Mouse (Mus musculus) pancreas, adult 10 weeks (tissue): ENCODE data around the gene Atp1b2. TPM values are rescaled to one million over a fixed set of nuclear protein-coding genes. Genes with fewer than 3 reads are reported as not detected.

Experiments used
- polyA plus RNA-seq: library from polyadenylated mRNA; stranded (reverse); fragments of 350-450 nt; fragmentation: Illumina TruSeq; extraction: RNeasy Lipid Tissue Mini Kit (QIAGEN cat#74804); gene quantifications from one replicate; pipeline ENCODE4 v1.2.3, GENCODE M21; 2015; ENCODE audit warnings: low read depth, low replicate concordance; ENCODE audit not compliant: insufficient read depth

Atp1b2 gene
- polyA plus RNA-seq = 8.9 TPM

DNA sequence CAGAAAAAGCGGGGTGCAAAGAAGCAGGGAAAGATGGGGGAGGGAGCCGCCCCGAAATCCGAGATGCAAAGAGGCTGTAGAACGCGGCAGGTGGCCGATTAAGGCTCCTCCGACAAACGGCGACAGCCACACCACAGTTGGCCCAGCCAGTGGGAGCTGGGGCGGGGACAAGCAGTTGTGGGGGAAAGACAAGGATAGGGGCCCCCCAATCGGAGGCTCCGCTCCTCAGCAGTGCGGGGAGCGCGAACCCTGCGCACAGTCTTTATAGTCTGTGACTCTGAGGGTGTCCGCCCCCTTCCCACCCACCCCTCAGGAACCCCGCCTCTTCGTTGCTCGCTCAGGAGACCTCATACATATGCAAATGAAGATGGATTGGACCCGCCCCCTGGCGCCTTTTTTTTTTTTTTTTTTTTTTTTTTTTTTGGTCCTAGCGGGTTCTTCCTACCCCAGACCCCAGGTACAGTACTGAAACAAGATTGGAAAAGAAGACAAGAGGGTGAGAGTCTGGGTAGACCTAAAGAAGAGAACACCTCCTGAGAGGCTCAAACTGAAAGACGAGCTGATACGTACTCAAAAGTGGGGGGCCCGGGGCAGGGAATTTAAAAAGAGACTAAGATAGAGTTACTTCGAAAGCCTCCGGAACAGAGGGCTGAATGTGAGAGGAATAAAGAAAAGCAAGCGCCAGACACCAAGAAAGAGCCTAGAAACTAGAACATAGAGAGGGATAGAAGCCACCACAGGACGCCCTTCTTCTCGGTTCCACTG lies at the start of gene Atp1b2:
TSS of gene Atp1b2 (minus strand) at position 217 of the 765 bp plus-strand sequence.

DNA sequence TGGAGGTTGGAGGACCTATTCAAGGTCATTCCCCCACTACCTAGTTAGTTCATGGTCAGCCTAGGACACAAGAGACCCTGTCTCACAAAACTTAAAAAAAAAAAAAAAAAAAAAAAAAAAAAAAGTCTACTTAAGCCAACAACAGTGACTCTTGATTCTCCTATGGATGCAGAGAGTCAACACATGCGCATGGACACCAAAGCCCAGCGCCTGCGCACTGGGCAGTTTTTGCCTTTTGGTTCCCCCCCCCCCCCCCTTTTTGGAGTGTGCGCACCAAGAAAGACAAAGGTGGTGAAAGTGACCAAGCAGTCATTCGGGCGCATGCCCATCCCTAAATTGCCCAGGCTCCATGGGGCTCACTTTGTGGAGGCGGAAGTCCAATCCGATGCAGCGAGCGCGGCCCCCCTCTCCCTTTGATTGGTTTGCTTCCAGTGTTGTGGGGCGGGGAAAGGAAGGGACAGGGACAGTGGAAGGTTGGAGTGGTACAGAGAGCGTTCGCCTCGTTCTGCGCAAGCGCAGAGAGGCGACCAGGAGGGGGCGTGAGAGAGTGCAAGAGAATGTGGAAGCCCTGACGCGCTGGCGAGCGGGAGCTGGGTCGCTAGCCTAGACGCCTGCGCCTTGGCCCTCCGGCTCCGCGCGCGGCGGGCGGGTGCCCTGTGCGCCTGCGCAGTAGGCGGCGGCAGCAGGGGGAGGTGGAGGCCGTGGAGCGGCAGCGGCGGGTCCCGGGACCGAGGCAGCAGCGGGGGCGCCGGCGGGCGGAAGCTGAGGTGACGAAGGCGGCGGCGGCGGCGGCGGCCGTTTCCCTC lies 26.7 kb upstream of the Atp1b2 start, which contains the start of gene Fxr2:
TSS of gene Fxr2 (plus strand) at position 707 of the 806 bp plus-strand sequence.

DNA sequence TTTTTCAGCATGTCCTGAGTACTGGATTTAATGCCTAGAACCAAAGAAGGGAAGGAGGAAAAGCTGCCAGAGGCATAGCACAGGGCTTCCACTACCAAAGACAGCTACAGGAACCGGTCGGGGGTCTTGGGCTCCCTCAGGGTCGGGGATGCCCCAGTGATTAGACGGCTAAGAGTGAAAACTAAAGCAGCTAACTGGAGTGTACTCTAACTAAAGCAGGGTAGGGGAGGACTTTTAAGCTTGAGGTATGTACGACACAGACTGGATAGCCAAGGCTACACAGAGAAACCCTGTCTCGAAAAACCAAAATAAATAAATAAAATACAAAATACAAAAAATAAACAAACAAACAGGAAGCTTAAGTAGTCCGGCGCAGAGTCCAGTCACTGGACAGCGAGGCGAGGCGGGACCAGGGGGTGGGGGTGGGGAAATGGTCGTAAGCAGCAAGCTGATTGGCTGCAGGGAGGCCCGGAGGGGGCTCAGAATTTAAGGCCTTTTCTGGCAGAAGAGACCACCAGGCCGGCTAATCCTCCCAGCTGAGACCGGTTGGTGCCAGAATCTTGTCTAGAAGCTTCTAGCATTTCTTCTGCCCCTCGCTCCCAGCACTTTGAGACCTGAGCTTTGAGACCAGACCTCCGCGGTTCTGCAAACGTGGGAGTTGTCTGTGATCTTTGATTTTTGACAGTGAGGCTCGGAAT lies 16.0 kb upstream of the Atp1b2 start, which contains the start of gene Sat2:
TSS of gene Sat2 (plus strand) at position 454 of the 698 bp plus-strand sequence.

DNA sequence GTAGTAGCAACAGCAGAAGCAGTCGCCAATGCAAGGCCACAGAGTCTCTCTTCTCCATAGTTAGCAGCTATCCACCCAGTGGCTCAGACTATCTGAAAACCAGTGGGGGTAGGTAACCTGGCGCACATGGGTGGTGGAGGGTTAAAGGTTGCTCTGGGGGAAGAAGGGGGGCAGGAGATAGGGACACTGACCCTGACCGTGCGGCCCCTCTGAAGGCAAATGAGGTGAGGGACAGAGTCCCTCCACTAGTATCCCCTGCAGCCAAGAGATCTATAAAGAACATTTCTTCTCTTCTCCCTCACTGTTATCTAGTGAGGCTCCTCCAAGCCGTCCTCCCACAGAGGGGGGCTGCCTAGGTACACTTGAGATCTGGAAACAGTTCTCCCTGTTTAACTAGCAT lies 12.1 kb upstream of the Atp1b2 start, which contains the start of gene Shbg:
TSS of gene Shbg (minus strand) at position 101 of the 400 bp plus-strand sequence.

DNA sequence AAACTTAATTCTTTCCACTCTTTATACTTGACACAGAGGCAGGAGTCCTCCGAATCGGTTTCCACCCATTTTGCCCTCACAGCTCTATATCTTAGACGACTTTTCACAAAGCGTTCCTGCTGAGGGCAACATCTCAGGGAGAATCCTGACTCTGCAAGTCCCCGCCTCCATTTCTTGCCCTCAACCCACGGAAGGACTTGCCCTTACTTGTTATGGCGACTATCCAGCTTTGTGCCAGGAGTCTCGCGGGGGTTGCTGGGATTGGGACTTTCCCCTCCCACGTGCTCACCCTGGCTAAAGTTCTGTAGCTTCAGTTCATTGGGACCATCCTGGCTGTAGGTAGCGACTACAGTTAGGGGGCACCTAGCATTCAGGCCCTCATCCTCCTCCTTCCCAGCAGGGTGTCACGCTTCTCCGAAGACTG lies 25.6 kb downstream of the Atp1b2 start, which contains the start of the genes Wrap53 and Trp53:
TSS of gene Wrap53 (minus strand) at position 165 of the 424 bp plus-strand sequence.
TSS of gene Trp53 (plus strand) at position 269 of the 424 bp plus-strand sequence.

DNA sequence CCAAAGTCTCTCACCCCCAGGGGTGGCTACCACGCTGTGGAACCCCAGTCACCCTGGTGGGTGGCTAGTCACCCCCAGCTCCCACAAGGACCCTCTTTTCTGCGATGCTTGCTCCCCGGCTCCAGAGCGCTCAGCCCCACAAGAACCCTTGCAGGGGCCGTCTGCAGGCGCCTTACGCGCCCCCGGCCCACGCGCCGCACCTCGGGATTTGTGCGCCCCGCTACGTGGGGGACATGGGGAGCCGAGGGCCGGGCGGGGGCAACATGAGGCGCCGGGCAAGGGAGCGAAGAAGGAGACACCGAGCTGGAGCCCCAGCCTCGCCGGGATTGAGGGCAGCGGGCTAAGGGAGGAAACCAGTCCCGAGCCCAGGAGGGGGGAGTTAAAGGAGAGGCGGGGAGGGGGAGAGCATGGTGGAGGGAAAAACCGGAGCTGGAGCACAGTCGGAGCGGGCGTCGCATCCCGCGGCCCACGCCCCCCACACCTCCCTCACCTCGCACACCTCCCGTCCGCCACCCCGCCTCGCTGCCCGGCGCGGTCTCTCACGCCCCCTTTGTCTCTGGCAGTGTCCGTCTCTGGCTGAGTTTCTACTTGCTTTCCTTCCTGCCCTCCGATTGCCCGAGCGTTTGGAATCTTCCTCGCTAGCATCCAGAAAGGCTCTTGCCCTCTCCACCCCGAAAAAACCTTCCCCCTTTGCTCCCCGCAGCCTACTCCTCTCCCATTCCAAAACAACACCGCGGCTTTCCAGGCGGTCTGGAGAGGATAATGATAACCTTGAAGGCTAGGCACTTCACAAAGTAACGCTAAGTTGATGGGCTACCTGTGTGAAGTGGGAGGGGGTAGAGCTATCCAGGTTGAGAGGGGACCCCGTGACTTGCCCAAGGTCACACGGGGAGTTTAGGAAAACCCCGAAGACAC lies 45.6 kb downstream of the Atp1b2 start, which contains the start of gene Efnb3:
TSS of gene Efnb3 (minus strand) at position 355 of the 915 bp plus-strand sequence.

Other genes starting within 250 kb of the Atp1b2 start
- 20.2 TPM for gene Chd3, start 236.5 kb downstream of the Atp1b2 start, polyA plus RNA-seq
- gene Naa38, start 210.5 kb downstream of the Atp1b2 start, polyA plus RNA-seq = 38.8 TPM
- gene Cyb5d1, start 210.3 kb downstream of the Atp1b2 start, polyA plus RNA-seq = 7.7 TPM
- 12.1 TPM for gene Tmem88, start 207.7 kb downstream of the Atp1b2 start, polyA plus RNA-seq
- 6.6 TPM for gene Kdm6b, start 192.3 kb downstream of the Atp1b2 start, polyA plus RNA-seq
- gene Dnah2, start 56.8 kb downstream of the Atp1b2 start, polyA plus RNA-seq = 0.07 TPM
- 1.1 TPM for gene Efnb3, start 45.7 kb downstream of the Atp1b2 start, polyA plus RNA-seq
- 3.8 TPM for gene Wrap53, start 25.7 kb downstream of the Atp1b2 start, polyA plus RNA-seq
- gene Trp53, start 25.6 kb downstream of the Atp1b2 start, polyA plus RNA-seq = 14.2 TPM
- gene Shbg, start 12.0 kb upstream of the Atp1b2 start, polyA plus RNA-seq = not detected
- gene Sat2, start 16.1 kb upstream of the Atp1b2 start, polyA plus RNA-seq = 3.0 TPM
- 24.7 TPM for gene Fxr2, start 27.0 kb upstream of the Atp1b2 start, polyA plus RNA-seq
- not detected for gene Sox15, start 49.4 kb upstream of the Atp1b2 start, polyA plus RNA-seq
- 20.9 TPM for gene Mpdu1, start 56.7 kb upstream of the Atp1b2 start, polyA plus RNA-seq
- gene Cd68, start 60.2 kb upstream of the Atp1b2 start, polyA plus RNA-seq = 11.4 TPM
- gene Eif4a1, start 66.5 kb upstream of the Atp1b2 start, polyA plus RNA-seq = 118 TPM
- 20.9 TPM for gene Senp3, start 76.1 kb upstream of the Atp1b2 start, polyA plus RNA-seq
- 1.0 TPM for gene Tnfsf13, start 79.8 kb upstream of the Atp1b2 start, polyA plus RNA-seq
- gene Tnfsf12, start 89.9 kb upstream of the Atp1b2 start, polyA plus RNA-seq = 12.1 TPM
- gene Tnfsfm13, start 90.2 kb upstream of the Atp1b2 start, polyA plus RNA-seq = 4.4 TPM
- 11.2 TPM for gene Polr2a, start 152.7 kb upstream of the Atp1b2 start, polyA plus RNA-seq
- not detected for gene Slc35g3, start 156.0 kb upstream of the Atp1b2 start, polyA plus RNA-seq
- 7.3 TPM for gene Zbtb4, start 160.0 kb upstream of the Atp1b2 start, polyA plus RNA-seq
- 3.0 TPM for gene Chrnb1, start 190.0 kb upstream of the Atp1b2 start, polyA plus RNA-seq
- gene Fgf11, start 195.9 kb upstream of the Atp1b2 start, polyA plus RNA-seq = 1.2 TPM
- 1.6 TPM for gene Tmem102, start 199.7 kb upstream of the Atp1b2 start, polyA plus RNA-seq
- gene Gm39566, start 209.4 kb upstream of the Atp1b2 start, polyA plus RNA-seq = not detected
- not detected for gene Spem2, start 212.5 kb upstream of the Atp1b2 start, polyA plus RNA-seq
- gene Spem1, start 216.2 kb upstream of the Atp1b2 start, polyA plus RNA-seq = not detected
- gene Nlgn2, start 231.8 kb upstream of the Atp1b2 start, polyA plus RNA-seq = 6.3 TPM
- gene Tmem256, start 232.6 kb upstream of the Atp1b2 start, polyA plus RNA-seq = 73.9 TPM
- 8.3 TPM for gene Plscr3, start 240.4 kb upstream of the Atp1b2 start, polyA plus RNA-seq